Mouse (Mus musculus) G1E-ER4 (cell line): ENCODE results near the gene Vmn1r22. TPM values are rescaled to one million over a fixed set of nuclear protein-coding genes. Genes with fewer than 3 reads are reported as not detected.

Source experiments
- GATA1 ChIP-seq: IDR thresholded peaks from one replicate; pipeline ENCODE4 v1.8.0; 2012; ENCODE audit warnings: low read length, inconsistent platforms
- polyA plus RNA-seq: library from polyadenylated mRNA; stranded (reverse); fragments of >175 nt; gene quantifications from 2 replicates; pipeline ENCODE4 v1.2.3, GENCODE M21; 2012

The Vmn1r22 gene
- polyA plus RNA-seq = not detected in 2 replicates

GRCm38 (mm10) chr6:57907928-57908327 is at the start of gene Vmn1r22:
Gene Vmn1r22, minus strand, starts transcription at chr6:57908028.
- TF ChIP-seq GATA1 = no peak

- TF ChIP-seq GATA1 = no peak
These were observed 18.9 kb upstream of the Vmn1r22 start, which contains the start of gene Vmn1r23 for GRCm38 (mm10) chr6:57926738-57927137. Gene Vmn1r23, minus strand, starts transcription at chr6:57926838.

- TF ChIP-seq GATA1 = no peak
These were observed 48.5 kb downstream of the Vmn1r22 start for GRCm38 (mm10) chr6:57859043-57860042.

GRCm38 (mm10) chr6:57850286-57850685 is 57.5 kb downstream of the Vmn1r22 start, which contains the start of gene Vmn1r21:
Gene Vmn1r21, minus strand, starts transcription at chr6:57850343.
- TF ChIP-seq GATA1 = no peak

Other genes with a start within 250 kb of the Vmn1r22 start
- 16.5 and 23.4 TPM in 2 replicates for gene Pyurf, start 215.9 kb downstream of the Vmn1r22 start, polyA plus RNA-seq
- gene Lancl2, start 205.5 kb downstream of the Vmn1r22 start, polyA plus RNA-seq = 32.3 and 40.3 TPM in 2 replicates
- 5.9 and 9.4 TPM in 2 replicates for gene Vopp1, start 82.9 kb downstream of the Vmn1r22 start, polyA plus RNA-seq
- gene Vmn1r21, start 57.7 kb downstream of the Vmn1r22 start, polyA plus RNA-seq = not detected in 2 replicates
- gene Vmn1r23, start 18.8 kb upstream of the Vmn1r22 start, polyA plus RNA-seq = not detected in 2 replicates
- gene Vmn1r24, start 53.5 kb upstream of the Vmn1r22 start, polyA plus RNA-seq = not detected in 2 replicates
- not detected in 2 replicates for gene Vmn1r25, start 72.8 kb upstream of the Vmn1r22 start, polyA plus RNA-seq
- not detected in 2 replicates for gene Vmn1r26, start 107.1 kb upstream of the Vmn1r22 start, polyA plus RNA-seq